ENCODE assay signal across 16 mouse cellular contexts in the genomic region with DNA sequence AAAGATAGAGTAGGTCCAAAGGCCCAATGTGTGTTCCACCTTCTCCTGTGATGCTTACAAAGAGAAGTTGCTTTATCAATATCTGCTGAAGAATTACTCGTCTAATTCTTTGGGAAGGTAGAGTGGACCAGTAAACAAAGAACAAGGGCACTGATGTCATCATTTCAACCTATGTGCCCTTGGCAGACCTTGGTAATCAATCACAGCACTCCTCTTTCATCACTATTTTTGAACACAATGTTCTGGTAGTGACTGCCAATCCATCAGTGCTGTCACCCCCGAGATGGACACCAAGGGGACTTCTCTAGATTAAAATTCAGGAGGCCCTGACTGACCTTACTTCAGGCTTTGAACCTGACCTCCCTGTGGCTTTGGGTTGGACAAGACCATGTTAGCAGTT.
"Had no signal": no experiment of that assay in that cellular context is flagged by ENCODE, and none has a peak within 500 bp of the region (broad histone marks: within the 10 kb centered on the region; RNA-seq: fewer than 3 reads in every experiment).

No protein-coding gene starts in this region.

- H3K9me3 ChIP-seq: neural tube, embryonic 13.5 days; stomach, embryonic 15.5 days had no signal

- H3K4me1 ChIP-seq: stomach, embryonic 15.5 days had no signal

- DNase-seq: retina, postnatal 1 day; right cerebral cortex, adult 18-20 months; right cerebral cortex, postnatal 14 days; right cerebral cortex, postnatal 25 days; right cerebral cortex, postnatal 4 days; spleen, adult 18-20 months; thymus, adult 18-20 months; thymus, adult 2 months; thymus, postnatal 14 days; thymus, postnatal 25 days; thymus, postnatal 36 days; thymus, postnatal 4 days had no signal

- H3K27me3 ChIP-seq: neural tube, embryonic 13.5 days; neural tube, embryonic 15.5 days; stomach, embryonic 15.5 days had no signal

- H3K4me3 ChIP-seq: neural tube, embryonic 13.5 days; neural tube, embryonic 15.5 days; stomach, embryonic 15.5 days had no signal

- H3K36me3 ChIP-seq: neural tube, embryonic 13.5 days; neural tube, embryonic 15.5 days; stomach, embryonic 15.5 days had no signal

- H3K9ac ChIP-seq: neural tube, embryonic 13.5 days; neural tube, embryonic 15.5 days; stomach, embryonic 15.5 days had no signal

- H3K27ac ChIP-seq: neural tube, embryonic 13.5 days; neural tube, embryonic 15.5 days; stomach, embryonic 15.5 days; stomach, postnatal 0 days had no signal

- H3K4me2 ChIP-seq: neural tube, embryonic 13.5 days; neural tube, embryonic 15.5 days; stomach, embryonic 15.5 days had no signal
